Mouse (Mus musculus) adrenal gland, adult (tissue): ENCODE results near the gene Otub1.

Experiments
- DNase-seq, 2 experiments: peaks; one replicate each; pipeline ENCODE4 v3.0.0; 2022 to 2023; ENCODE audit warnings: low spot score in 1 of 2; ENCODE audit not compliant: inconsistent age in 2 of 2

Gene Otub1

GRCm38 (mm10) chr19:7148541-7149085 is 57.5 kb downstream of the Otub1 start:
- no peak for DNase-seq
